Mouse (Mus musculus) C2C12 (cell line): ENCODE measurements around the gene Mink1.

Experiments used
- CEBPB ChIP-seq: IDR thresholded peaks from one replicate; pipeline ENCODE4 v1.6.1; 2011; ENCODE audit warnings: low read depth, mild to moderate bottlenecking, control low read depth, moderate library complexity
- CTCF ChIP-seq: IDR thresholded peaks from one replicate; pipeline ENCODE4 v1.5.1; 2011; ENCODE audit not compliant: control insufficient read depth, insufficient read depth, insufficient read length
- FOSL1 ChIP-seq: IDR thresholded peaks from one replicate; pipeline ENCODE4 v1.8.0; 2011; ENCODE audit warnings: mild to moderate bottlenecking, low read length; ENCODE audit not compliant: poor library complexity, insufficient read depth, severe bottlenecking
- MAX ChIP-seq: IDR thresholded peaks from one replicate; pipeline ENCODE4 v1.6.1; 2011; ENCODE audit warnings: mild to moderate bottlenecking, control low read depth
- MYOD1 ChIP-seq: IDR thresholded peaks from one replicate; pipeline ENCODE4 v1.6.1; 2011; ENCODE audit warnings: low read depth; ENCODE audit not compliant: control insufficient read depth, insufficient read length
- MYOG ChIP-seq: IDR thresholded peaks from one replicate; pipeline ENCODE4 v1.6.1; 2011; ENCODE audit not compliant: control insufficient read depth, insufficient read length; ENCODE audit errors: extremely low read depth
- USF1 ChIP-seq: IDR thresholded peaks from one replicate; pipeline ENCODE4 v1.6.1; 2011; ENCODE audit warnings: low read depth, mild to moderate bottlenecking, control low read depth, moderate library complexity

- no peak for TF ChIP-seq CTCF
- TF ChIP-seq MAX, result no peak
- no peak for TF ChIP-seq USF1
- TF ChIP-seq CEBPB, result no peak
- TF ChIP-seq MYOG, result no peak
- no peak for TF ChIP-seq FOSL1
- TF ChIP-seq MYOD1, result no peak
Measured at GRCm38 (mm10) chr11:70551526-70551925, 11.2 kb upstream of the Mink1 start.
